Mouse (Mus musculus) layer of hippocampus, adult 11-12 months (tissue): Measurements from ENCODE around the gene Atg101.
A peak's percentile ranks its signal among the peaks of the same experiment; 100 is the strongest.

Experiments used
- DNase-seq: peaks from one replicate; pipeline ENCODE4 v3.0.0; 2022; ENCODE audit warnings: low spot score

Atg101 gene

DNA sequence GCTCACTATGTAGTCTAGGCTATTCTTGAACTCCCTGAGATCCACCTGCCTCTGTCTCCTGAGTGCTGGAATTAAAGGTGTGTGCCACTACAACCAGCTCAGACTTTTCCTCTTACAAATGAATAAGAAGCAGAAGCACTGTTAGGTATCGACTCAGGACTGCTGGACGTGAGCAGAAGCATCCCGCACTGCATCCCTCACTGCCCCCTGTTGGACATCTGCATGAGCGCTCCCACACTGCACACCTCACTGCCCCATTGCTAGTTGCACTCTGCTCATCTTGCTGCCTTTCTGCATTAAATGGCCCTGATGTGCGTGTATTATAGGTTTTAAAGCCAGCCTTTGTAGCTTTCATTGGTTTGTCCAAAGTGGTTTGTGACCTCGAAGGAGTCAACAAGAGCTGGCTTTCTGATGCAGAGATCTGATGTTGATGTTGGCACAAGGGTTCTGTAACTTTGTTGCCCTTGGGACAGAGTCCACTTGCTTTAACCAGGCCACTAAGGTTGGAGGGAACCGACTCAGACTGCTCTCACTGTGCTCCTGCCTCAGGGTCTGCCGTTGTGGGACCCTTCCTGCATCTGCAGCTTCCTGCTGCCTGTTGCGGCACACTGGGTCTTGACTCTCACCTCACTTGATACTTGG, 2.2 kb downstream of the Atg101 start:
- DNase-seq, result no peak

DNA sequence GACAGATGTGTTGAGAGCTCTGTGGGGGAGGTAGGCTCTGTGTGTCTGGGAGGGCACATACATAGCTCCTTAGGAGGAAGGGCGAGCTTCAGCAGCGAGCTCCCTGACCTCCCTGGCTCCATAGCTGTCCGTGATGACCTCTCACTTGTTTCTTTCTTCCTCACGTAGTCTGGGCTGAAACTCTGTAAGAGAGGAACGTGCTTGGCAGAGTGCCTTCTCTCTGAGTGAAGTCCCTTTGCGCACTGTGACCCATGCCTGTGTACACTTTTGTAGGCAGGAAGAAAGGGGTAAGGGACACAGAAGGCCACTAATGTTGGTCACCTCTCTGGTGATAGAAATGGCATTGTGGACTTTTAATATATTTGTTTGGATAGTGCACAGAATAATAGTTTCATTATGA, 3.3 kb downstream of the Atg101 start:
- DNase-seq, result no peak

DNA sequence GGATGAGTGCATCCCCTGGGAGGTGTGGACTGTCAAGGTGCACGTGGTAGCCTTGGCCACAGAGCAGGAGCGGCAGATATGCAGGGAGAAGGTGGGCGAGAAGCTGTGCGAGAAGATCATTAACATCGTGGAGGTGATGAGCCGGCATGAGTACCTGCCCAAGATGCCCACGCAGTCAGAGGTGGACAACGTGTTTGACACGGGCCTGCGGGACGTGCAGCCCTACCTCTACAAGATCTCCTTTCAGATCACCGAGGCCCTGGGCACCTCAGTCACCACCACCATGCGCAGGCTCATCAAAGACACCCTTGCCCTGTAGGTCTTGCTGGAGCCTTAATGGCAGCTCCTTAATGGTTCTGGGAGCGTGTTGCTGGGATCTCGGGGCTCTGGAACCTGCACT, 6.3 kb downstream of the Atg101 start:
- no peak for DNase-seq

DNA sequence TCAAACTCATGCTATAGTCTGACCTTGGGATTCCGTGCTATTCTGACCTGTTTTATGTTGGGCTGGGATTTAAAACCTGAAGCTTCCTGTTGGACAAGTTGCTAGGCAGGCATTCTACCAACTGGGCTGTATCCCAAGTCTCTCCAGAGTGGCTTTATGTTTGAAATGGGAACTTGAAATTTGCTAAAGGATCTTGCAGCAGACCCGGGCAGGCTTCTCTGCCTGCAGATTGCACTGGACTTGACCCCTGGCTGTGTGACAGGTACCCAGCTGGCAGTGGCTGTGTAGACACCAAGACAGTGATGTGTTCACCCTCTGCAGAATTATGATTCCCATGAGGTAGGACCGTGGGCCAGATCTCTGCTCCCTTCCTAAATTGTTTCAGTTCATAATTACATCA, 7.9 kb downstream of the Atg101 start:
- no peak for DNase-seq

DNA sequence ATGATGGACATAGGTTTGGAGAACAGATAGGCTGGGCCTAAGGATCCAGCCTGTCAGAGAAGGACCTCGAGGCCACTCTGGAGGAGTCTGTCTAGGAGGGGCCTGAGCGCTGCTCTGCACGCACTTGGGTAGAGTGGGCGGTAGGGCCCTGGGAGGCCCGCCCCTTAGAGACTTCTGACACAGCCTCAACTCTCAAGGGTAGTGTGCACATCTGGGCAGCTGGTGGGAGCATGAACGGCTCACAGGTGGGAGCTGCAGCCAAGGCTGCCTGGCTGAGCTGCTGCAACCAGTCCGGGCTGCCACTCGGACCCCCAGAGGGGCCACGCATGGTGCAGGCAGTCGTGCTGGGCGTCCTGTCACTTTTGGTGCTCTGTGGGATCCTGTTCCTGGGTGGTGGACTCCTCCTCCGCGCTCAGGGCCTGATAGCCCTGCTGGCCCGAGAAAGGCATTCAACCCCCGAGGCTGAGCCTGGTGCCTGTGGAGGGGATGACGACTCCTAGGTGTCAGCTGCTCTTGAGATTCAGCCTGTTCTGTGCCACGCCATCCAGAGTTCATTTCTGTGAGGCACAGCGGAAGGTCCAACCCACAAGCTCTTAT, 9.1 kb downstream of the Atg101 start, which contains the start of gene 6030408B16Rik:
6030408B16Rik (plus strand) TSS at position 188 of the 597 bp plus-strand sequence.
- DNase-seq, result no peak

DNA sequence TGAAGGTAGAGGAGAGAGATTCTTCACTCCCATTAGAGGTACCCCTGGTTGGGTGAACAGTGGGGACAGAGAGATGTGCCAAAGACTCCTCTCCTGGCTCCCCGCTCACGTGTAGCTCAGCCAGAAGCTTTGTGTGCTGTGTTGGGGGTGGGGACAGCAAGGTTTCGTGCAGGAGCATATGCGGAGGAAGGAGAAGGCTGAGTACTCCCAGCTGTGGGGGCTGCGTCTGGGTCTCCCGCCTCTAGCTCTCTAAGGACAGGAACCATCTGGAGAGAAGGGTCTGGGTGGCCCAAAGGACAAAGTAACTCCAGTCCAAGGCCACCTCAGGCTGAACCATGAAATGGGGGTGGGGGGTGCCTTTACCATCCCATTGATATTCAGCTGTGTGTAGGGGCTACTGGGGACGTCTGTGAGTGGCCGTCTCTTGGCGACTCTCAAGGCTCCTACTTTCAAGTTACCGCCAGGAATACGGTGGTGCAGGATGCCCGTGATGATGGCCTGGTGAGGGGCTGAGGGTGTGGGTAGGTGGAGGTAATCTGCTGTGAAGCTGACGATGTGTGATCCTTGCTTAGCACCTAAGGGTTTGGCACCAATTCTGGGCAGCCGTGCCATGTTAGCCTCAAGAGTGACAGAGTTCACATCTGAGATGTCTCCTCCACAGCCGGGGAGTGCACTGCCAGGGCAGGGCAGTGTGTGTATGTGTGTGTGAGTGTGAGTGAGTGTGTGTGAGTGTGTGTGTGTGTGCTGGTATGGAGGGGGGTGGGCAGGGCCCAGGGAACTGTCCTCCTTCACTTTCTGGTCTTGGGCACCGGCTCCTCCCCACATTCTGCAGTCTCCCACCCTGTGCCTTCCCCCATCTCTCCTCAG, 10.2 kb downstream of the Atg101 start:
- DNase-seq, result no peak

DNA sequence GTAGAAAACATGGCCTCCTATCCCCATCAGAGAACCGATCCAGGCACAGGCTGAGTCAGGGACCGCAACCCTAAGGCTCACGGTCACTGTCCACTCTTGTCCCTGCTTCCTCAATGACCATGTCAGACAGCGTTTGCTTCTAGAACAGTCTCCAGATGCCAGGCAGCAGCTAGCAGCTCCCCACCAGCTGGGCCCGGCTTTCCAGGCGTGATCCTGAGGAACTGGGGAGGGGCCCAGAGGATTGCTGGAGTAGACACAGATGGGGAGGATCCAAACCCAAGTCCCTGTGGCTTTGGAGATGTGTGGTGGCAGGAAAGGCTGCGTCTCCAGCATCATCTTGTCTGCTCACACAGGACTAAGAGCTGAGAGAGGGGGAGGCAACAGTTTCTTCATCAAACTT, 11.0 kb downstream of the Atg101 start:
- no peak for DNase-seq

DNA sequence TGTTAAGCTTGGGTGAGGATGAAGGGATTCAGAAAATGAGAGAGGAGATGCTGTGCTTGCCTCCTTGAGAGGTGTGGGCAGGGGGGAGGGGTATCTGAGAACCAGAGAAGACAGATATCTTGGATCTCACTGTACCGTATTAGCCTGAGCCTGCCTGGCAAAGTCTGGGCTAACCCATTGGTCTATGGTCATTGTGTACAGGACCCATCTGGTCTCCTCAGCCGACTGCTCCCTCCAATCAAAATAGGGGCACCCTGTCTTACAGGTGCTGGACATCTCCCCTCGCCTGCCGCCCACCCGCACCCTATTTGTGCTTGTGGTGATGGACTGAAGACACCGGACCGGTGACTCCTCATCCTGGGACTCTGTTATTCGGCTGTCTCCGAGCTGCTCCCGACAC, 11.5 kb downstream of the Atg101 start:
- DNase-seq, result no peak

DNA sequence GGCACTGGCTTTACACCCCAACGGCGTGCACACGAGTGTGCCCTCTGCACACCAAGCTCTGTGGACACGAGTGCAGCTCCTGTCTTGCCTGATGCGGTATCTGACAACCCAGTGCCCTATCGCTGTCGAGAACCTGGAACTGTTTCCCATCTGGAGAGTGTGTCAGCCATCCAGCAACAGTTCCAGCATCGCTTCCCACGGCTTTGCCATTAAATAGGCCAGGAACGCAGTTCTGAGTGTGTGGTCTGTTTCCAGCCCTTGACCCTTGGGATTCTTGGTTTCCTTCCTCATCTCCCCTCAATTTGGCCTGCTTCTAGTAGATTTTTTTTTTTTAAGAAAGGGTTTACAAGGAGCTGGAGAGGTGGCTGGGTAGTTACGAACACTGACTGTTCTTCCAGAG, 12.0 kb downstream of the Atg101 start:
- DNase-seq, result no peak

DNA sequence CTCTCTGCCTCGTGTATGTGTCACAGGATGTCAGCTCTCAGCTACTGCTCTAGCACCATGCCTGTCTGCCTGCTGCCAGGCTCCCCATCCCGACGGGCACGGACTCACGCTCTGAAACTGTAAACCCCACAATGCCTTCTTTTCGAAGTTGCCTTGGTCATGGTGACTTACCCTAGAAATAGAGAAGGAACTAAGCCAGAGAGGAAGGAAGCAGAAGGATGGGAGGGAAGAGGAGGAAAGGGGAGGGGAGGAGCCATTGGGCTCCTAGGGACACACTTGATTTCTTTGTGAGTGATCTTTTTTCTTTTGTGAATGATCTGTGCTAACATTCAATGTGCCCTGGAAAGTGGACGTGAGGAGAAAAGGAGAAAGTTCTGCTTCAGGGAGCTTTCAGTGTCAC, 13.9 kb downstream of the Atg101 start:
- DNase-seq, result no peak

DNA sequence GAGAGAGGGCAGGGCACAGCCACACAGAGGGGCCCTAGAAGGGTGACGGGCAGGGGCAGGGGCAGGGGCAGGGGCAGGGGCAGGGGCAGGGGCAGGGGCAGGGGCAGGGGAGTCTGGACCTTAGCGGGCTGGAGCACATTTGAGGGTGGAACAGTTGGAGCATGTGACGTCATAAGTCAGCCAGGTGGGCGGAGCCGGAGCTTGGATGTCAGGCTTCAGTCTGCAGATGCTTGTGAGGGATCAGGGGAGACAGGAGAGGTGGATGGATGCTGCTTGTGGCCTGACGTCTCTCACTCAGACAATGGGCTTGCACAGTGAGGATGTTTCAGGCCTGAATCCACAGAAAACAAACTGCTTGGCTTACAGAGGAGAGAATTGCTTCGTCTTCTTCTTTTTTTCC, 14.5 kb downstream of the Atg101 start:
- DNase-seq, result no peak

DNA sequence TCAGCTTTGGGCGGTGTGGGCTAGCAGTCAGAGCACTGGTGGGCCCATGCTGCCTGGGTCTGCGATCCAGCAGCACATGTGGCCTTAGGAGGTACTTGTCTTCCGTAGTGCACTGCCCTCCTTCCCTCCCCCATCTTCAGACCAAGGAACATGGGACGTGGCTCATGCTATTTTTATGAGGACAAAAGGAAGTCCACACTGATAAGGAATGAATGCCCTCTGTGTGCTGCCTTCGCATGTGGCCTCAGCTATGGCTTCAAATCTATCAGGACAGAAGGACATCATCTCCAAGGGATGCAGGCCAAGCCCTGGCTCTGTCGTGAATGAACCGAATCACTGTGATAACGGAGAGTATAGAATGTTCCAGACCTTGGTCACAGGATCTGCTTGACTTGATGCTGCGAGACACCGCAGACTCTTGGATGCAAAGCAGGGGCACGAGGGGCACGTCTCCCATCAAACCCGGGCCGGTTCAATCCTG, 15.4 kb downstream of the Atg101 start:
- DNase-seq, result no peak

DNA sequence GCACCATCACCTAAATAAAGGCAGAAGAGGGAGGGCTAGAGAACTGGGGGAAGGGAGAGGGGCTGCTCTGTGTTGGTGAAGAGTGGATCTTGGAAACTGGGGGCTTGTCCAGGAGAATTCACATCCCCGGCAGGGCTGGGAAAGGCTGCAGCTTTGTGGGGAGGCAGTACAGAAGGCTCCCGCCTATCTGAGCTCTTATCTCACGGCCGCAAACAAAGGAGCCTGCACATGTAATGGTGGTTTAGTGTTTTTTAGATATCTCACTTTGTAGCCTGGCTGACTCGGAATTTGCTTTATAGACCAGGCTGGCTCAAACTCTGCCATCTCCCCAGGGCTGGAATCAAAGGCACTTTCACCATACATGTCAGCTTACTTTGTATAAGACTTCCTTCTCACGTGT, 16.1 kb downstream of the Atg101 start:
- DNase-seq, result no peak

DNA sequence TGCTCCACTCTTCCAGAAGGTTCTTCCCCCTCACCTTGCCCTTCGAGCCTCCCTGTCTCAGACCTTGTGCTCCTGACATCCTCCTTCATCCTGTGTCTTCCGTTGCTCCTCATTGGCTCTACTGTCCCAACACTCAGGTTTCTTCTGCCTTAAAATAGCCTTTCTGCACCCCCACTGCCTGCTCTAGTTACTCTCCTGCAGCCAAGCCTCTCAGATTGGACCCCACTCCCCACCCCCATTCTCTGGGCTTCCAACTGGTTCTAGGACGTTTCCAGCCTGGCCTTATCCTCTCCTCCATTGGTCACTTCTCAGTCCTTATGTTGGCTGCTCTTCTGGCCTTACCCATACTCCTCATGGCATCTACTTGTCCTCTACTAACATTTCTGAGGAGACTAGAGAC, 18.1 kb downstream of the Atg101 start:
- no peak for DNase-seq

DNA sequence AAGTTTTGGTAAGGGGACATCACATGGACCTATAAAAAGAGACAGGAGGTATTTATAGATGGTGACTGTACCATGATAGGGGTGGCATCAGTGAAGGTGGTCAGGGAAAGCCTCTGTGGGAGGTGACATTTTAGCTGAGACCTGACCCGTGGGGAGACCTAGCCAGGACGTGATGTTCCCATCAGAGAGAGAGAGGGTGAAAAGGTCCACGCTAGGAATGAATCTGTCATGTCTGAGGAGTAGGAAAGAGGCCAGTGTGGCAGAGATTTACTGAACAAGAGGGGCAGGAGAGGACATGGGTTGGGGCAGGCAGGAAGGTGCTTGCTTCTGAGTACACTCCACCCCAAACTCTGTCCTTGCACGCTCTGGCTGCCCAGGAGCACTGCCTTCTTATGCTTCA, 19.8 kb downstream of the Atg101 start:
- no peak for DNase-seq

DNA sequence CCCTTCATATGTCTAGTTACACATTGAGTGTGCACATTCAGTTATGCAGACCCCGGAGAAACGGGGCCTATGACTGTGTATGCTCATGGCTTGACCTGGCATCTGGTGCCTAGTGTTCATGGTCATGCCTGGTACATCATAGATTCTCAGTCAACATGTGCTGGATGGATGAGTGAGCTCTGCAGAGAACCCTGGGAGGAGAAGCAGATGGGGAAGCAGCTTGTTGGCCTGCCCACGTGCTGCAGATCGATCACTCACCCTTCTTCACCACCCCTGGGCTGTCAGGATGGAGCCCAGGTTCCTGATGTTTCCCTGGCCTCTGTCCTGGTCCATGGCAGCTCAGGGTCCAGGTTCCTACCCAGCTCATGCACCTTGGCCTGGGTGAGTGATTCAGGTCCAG, 22.4 kb downstream of the Atg101 start:
- peak; percentile 67 for DNase-seq

DNA sequence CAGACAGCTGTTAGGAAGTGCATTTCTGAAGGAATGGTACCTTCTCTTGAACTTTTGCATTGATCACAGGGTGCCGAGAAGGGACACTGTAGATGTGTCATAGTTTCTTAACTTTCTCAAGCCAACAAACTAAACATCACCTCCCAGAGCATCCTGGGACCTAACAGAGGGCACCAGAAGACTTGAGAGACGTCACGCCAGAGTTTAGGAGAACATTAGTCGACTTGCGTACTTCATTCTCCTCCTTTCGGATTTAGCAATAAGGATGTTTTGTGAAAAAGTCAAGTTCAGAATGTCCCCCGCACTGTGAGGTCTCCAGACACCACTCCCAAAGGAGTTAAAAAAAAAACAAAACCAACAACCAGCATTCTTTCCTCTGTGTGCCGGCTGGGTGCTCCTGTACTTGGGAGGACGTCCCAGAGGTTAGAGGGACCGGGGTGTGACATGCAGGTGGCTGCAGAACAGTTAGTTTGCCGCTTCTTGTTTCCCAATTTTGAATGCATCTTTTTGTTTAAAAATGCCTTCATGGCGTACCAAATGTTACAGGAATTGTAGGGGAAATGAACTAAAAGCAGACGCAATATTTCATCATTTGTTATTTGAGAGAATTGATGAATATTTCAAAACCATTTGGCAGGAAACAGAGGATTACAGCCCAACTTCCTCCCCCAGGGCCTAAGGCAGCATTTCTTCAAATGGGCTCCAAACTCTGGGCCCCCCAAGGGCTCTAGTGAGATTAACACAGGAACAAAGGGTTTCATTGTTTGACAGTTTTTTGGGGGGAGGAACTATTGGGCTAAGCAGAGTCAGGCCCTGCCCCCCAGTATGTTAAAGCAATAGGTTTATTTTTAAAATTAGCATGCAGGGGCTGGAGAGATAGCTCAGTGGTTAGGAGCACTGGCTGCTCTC, 24.6 kb downstream of the Atg101 start:
- no peak for DNase-seq

DNA sequence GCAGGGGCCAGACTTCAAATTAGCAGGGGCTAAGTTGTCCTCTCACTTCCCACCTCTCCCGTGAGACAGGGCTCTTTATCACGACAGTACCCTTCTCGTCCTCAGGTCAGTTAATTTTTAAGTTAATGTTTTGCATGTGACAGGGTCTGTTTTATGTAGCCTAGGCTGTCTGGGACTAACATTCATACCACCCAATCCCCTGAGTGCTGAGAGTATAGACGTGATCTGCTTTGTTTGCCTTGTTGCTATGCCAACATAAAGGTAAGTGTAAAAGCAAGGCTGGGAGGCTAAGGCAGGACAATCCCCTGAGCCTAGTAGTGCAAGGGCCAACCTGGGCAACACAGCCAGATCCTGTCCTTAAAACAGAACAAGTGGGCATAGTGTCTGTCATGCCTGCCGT, 25.4 kb downstream of the Atg101 start:
- no peak for DNase-seq

DNA sequence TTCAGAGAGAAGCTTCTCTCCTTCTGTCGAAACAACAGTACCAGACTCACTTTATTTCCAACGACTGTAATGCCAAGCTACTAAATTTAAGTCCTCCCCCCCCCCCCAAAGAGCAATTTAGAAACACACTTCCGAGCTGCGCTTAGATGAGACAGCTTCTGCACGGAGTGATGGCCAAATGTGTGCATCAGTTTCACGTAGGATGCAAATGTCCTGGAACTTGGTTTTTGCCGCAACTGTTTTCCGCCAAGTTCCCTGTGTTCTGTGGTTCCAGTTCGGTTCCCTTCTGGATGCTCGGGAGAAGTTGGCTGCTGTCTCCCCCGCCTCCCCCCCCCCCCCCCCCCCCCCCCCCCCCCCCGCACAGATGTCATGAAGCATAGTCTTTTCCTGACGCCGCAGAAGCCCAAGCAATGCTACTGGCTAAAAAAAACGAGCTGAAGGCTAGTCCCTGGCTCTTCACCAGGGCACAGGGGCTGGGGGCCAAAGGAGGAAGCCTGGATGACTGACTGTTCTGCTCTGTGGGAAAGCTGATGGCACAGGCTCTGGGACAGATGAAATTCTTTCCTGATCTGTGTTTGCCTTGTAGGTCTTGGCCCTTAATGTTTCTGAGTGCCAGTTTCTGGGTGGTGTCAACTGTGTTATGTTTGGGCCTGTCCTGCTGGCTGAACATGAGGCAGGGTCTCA, 27.2 kb downstream of the Atg101 start:
- DNase-seq, result peak; percentile 52

DNA sequence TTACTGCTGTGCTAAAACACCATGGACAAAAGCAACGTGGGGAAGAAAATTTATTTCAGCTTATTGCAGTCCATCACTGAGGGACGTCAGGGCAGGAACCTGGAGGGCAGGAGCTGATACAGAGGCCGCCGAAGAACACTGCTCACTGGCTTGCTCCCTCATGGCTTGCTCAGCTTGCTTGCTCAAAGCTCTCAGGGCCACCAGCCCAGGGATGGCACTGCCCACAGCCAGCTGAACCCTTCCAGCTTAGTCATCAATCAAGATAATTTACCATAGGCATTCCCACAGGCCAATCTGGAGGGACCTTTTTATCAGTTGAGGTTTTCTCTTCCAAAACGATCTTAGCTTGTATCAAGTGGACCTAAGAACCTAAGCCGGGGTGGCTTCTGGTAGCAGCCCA, 27.9 kb downstream of the Atg101 start:
- no peak for DNase-seq

DNA sequence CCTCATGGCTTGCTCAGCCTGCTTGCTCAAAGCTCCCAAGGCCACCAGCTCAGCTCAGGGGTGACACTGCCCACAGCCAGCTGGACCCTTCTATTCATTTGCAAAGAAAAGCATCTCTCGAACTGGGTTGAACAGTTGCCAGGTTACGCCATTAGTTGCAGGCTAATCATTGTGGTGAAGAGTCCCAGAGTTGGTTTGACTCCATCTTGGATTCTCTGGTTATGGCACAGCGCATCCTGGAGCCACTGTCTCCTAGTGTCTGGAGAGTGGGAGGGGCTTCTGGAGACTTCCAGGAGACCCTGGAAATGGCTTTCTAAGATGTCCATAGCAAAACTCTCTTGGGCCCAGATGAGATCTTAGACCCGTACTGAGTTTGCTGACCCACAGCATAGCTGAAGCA, 31.3 kb downstream of the Atg101 start:
- DNase-seq, result no peak
